Mouse (Mus musculus): ENCODE measurements around the gene Acap1.

Gene Acap1

DNA sequence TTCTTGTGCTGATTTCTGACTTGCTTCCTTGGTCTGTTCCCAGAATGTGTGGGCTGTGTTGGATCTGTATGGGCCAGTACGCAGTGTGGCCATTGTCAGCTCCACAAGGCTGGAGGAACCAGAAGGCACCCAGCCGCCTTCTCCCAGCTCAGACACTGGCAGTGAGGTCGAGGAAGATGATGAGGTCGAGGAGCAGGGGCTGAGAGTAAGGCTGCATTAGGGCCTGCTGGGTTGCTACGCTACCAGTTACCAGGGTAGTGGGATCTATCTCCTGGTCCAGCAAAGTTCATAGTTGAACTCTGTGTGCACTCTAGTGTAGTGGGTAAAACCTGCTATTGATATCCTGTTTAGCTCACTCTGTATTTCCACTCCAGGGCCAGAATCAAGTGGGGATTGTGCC lies 13.8 kb upstream of the Acap1 start:
- intact Hi-C loops (cut with DNase I), result no loop called here

DNA sequence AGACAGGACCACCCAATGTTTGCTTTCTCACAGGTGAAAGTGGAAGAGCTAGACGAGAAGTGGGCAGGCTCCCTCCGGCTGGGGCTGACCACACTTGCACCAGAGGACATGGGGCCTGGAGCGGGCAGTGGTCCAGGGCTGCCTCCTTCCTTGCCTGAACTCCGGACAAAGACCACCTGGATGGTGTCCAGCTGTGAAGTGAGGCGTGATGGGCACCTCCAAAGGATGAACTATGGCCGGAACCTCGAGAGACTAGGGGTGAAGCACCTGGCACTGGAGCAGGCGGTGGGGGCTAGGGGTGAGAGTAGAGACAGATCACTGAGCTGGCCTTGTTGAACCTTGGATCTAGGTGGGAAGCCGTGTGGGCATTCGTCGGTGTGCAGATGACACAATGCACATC lies 13.3 kb upstream of the Acap1 start:
- intact Hi-C loops (cut with DNase I), result no loop called here

DNA sequence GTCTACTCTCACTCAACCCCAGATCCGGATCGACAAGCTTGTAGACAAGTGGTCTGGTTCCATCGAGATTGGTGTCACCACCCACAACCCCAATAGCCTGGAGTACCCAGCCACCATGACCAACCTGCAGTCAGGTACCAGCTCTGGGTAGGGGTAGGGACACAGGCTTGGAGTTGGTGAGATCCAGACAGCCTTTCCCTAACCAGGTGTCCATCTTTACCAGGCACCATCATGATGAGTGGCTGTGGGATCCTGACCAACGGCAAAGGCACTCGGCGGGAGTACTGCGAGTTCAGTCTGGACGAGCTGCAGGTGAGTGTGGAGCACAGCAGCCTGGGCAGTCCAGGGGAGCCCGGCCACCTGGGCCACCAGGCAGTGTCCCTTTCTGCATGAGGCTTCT lies 9.0 kb upstream of the Acap1 start:
- intact Hi-C loops (cut with DNase I), result no loop called here

DNA sequence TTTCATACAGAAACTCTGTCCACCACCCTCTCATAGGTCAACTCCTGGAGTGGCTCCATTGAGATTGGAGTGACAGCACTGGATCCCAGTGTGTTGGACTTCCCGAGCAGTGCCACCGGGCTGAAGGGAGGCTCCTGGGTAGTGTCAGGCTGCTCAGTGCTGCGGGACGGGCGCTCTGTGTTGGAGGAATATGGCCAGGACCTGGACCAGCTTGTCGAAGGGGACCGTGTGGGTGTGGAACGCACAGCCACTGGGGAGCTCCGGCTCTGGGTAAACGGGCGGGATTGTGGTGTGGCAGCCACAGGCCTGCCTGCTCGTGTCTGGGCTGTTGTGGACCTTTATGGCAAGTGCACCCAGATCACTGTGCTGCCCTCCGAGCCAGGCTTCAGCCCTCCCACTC lies 7.6 kb upstream of the Acap1 start:
- intact Hi-C loops (cut with DNase I), result no loop called here

DNA sequence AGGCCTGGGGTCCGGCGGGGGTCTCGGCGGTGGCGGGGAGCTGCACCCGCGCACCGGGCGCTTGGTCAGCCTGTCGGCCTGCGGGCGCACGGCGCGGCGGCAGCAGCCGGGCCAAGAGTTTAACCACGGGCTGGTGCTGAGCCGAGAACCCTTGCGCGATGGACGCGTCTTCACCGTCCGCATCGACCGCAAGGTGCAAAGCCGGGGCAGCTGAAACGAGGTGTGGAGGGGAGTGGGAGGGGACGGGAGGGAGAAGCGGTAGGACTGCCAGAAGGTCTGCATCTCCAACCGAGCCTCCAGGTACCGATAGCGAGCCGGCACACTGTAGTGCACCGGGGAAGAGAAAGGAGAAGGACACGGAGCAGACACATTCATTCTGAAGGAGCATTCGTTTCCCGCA lies 6.7 kb upstream of the Acap1 start:
- intact Hi-C loops (cut with DNase I), result no loop called here

DNA sequence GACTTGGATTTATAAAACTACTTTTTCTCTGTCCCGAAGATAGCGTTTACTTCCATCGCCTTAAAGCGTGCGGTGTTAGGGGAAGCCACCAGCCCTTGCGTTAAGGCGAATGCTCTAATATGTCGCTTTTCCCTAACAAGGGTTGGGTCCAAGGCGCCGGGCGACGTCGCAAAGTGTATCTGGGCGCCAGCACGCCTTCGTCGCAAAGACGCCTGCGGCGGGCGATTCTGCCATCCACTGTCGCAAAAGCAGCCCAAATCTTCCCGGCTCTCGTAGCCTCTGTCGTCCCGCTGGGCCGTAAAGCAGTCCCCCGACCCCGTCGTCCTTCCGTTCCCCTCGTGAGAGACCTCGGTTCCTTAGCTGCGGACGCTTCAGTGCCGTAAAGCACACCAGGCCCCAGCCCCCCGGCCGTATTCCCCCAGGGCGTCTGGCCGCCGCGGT lies 6.1 kb upstream of the Acap1 start:
- intact Hi-C loops (cut with DNase I), result no loop called here

DNA sequence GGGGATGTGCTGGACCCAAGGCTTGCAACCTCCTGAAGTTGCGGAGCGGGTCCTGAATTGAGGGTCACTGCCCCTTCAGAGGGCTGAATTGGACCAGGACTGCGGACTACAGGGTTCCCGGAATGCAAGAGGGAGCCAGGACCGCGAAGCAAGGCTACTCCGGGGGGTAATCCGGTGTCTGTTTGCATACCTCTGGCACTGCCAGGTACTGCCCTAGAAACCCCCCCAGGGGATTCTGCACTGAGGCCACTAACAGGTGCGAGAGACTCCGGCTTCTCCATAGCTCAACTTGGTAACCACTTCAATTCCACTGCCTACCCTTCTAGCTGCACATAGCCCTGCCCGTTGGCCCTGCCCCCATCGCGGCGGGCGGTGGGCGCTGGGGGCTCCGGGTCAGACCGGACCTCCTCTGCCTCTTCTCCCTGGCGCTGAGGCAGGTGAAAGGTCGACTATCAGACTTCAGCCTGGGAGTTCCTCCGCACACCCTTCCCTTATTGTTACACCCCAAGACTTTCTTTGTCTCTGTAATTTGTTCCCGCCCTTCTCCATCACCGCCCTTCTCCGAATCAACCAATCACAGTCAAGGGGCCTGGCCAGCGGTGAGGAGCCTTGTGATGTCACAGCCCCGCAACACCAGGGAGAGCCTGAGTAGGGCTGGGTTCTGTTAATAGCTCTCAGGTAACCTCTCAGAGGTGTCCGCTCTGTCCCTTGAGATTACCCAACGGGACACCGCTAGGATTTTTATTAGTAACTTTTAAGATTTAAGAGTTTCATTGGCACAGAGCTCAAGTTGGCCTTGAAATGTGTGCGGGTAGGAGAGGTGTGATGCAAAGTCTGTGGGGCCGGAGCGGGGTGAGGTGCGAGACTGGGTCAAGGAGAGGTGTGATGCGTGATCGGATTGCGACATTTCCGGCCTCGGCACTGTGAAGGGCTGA lies 5.4 kb upstream of the Acap1 start, which contains the start of the genes 2810408A11Rik and Neurl4:
Gene 2810408A11Rik (minus strand): TSS at position 517 of the 935 bp plus-strand sequence.
Gene Neurl4 (plus strand): TSS at position 602 of the 935 bp plus-strand sequence.
- intact Hi-C loops (cut with DNase I), result no loop called here

DNA sequence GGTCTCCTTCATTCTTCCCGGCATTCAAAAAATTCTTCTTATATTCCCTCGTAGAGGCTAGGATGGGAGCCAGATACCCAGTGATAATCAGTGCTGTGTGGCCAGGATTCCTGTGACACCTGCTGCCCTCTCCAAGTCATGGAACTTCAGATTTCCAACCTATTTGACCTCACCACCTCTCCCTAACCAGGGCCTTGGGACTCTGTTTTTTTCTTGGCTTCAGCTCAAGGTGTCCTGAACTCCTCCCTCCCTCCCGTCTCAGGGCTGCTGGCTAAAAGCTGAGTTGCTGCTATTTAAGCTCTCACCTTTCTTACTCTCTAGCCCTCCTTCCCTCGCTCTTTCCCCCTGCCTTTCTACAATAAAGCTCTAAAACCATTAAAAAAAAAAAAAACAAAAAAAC lies 4.5 kb upstream of the Acap1 start:
- intact Hi-C loops (cut with DNase I), result no loop called here

DNA sequence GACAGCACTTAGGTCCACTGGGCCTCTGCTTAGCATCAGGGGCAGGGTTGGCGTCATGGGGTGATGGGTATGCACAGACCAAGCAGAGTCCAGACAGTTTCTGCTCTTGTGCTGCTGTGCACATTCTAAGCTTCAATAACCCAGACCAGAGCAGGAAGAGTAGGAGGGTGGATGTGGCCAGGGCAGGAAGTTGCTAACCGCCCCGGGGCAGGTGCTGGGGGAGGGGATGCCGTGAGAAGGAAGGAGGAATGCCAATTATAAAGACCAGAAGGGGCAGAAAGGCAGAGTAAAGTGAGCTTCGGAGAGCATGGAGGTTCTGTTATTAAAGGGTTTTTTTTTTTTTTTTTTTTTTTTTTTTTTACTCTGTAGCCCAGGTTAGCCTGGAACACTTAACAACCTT lies 668 bp downstream of the Acap1 start:
- intact Hi-C loops (cut with DNase I), result no loop called here

DNA sequence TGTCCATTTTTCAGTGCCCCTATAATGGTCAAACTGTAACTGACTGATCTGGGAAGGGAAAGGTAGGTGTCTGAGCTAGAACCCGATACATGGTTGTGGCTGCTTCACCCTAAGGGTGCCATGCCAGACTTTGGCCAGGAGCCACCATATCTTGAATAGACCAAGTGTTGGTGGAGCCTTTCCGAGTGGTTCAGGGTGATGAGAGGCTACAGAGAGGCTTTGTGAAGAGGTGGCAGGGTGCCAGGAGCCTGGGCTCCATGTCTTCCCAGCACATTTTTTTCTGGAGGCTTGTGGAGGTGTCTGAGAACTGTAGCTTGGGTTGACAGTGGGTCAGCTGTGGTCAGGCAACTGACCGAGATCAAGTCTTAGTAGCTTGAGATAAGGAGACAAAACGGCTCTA lies 3.9 kb downstream of the Acap1 start:
- intact Hi-C loops (cut with DNase I), result no loop called here

DNA sequence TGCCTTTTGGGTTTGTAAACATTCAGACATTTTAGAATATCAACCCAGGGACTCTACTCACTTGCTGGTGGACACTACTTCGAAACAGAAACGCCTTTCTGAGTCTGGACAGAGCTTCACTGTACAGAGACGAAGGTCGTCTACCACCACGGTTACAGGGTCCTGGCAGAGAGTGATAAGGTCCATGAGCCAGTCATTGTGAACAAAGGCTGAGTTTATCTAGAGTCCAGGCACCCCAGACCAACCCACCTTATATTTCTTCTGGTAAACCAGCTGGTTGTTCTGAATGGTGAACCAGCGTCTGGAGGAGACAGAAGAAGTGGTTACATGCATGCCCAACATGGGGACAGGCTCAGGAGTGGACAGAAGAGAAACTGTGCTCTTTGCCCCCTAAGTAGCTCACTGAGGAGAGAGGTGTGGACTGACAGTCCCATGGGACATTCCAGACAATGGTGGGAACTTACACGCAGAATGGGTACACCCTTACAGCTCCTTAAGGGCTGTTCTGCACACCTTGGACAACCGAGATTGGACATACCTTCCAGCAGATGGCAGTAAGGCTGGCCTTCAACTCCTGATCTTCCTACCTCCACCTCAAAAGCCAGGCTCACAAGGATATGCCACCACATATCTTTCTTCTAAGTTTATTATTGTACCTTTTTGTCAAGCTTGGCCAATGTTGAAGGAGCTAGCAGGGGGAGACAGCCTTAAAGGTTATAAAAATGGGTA lies 8.3 kb downstream of the Acap1 start:
- intact Hi-C loops (cut with DNase I), result no loop called here

DNA sequence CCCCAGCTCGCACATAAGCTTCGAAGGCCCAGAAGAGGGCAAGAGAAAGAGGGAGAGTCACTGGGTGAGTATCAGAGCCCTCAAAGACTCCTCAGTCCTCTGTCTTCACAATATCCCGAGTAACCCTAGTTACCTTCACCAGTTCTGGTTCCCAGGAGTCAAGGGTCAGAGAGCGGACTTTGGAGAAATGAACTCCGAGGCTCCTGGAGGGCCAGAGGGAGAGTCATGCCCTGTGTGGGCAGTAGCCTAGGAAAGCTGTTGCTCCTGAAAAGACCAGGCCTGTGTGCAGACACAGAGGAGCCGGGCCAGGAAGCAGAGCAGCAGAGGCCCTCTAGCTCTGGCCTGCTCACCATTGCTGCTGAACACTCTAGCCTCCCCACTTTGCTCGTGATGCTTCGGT lies 10.7 kb downstream of the Acap1 start:
- intact Hi-C loops (cut with DNase I), result no loop called here

DNA sequence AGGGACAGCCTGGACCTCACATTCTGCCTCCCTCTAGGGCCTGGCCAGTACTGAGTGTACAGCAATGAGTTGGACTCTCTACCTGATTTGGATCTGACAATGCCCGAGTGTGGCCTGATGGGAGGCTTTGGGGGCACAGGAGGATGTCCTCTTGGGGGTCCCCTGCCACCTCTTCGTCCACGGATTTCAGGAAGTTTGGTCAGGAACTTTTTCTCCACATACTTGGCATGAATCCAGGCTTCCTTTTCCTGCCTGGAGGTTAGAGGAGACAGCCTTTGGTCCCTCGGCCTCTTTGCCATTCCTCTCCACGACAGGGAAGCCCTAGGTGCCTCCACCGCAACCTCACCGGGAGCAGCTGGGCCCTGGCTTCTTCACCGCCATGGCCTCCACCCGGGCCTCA lies 11.1 kb downstream of the Acap1 start:
- intact Hi-C loops (cut with DNase I), result no loop called here

DNA sequence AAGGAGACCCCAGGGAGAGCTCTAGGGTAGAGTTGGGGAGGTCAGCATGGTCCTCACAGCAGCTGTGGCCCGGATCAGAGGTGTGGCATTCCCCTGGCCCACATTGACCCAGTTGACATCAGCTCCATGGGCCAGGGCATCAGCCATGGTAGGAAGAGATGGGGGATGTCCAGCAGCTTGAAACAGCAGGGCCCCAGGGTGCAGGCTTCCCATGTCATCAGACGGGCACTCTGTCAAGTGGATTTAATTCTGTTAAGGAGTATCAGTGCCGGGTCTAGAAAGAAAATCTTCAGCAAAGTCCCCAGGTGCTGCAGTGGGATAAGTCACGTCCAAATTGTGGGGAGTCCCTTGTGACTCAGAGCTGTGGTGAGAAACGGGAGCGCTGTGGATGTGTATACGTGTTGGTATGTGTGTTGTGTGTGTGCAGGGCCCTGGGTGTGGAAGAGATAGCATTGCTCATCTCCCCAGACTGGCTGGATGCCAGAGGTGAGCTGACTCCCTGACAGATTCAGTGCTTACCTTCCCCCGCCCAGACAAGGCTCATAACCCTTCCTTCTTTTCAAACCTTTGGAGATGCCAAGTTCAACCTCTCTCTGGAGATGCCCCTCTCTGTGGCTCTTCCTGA lies 11.7 kb downstream of the Acap1 start:
- intact Hi-C loops (cut with DNase I), result no loop called here

DNA sequence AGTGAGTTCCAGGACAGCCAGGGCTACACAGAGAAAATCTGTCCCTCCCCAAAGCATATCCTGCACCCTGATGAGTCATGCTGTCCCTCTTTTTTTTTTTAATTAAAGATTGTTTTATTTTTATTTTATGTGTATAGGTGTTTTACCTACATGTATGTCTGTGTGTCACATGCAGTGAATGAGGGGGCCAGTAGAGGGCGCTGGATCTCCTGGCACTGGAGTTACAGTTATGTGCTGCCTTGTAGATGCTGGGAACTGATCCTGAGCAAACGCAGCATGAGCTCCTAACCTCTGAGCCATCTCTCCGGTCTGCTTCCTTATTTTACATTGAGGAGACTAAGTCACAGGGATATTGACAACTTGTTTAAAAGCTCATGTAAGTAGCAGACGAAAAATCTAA lies 12.3 kb downstream of the Acap1 start:
- intact Hi-C loops (cut with DNase I), result no loop called here

DNA sequence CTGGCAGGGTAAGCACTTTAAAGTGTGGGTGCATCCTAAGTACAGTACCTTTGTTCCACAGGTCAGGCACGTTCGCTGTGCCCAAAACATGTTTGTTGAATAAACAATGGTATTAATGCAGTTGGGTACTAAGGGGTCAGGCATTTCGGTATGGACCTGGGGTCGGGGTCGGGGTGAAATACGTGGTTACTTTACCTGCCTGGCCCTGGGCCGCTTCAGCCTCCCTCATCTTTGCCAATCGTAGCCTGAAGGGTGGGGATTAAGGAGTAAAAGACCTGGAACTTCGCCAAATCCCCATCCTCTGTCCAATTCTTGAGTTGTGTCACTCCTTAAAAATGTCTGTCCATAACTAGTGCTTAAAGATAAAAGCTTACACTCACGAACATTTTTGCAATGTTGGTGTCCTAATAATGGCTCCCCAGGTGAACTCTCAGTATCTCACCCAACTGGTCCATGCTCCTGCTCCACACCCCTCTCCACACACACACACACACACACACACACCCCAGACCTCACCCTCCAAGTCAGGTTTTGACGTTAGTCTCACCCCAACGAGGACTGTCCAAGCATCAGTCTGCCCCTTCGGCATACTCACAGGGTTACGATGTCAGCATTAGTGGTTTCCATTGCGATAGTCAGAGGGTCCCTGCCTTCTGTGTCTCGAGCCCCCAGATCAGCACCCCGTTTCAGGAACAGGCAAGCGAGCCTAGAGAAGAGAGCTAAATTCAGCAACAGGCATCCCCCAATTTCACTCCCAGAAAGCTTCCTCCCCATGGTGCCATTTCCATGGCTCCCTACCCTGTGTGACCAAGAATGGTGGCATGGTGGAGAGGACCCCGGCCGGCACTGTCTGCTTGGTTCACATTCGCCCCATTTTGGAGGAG lies 13.3 kb downstream of the Acap1 start:
- intact Hi-C loops (cut with DNase I), result no loop called here

DNA sequence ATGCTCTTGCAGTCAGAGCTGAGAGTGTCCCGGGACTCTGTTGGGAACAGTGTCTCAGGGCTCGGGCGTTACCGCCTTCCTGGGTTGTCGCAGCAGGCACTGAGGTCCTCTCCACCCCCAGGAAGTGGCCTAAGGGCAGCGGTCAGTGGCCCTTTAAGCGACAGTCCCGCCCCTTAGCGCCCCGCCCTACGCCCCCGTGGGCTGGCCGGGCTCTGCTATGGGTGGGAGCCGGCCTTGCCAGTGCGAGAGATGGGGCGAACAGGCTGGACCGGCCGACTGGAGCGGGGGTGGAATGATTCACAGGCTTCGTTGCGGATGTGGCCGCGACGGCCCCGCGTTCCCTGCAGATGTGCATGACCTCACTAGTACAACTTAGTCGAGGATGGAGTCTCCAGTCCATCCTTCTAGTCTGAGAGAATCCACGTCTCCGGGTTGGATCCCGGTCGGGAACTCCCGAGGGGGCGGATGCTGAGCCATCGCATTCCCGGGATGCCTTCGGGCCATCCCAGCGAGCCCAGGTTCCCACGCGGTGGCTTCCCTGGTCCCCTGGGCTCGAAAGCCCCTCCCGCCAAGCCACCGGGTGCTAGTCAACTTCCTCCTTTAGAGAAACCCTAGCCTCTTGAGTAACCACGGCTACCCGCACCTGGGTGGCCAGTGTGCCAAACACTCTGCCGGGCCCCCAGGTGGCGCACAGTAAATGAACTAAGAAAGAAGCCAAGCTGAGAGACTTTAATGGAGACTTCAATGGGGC lies 14.3 kb downstream of the Acap1 start, which contains the start of gene Kctd11:
Gene Kctd11 (minus strand): TSS at position 554 of the 751 bp plus-strand sequence.
- intact Hi-C loops (cut with DNase I), result no loop called here

DNA sequence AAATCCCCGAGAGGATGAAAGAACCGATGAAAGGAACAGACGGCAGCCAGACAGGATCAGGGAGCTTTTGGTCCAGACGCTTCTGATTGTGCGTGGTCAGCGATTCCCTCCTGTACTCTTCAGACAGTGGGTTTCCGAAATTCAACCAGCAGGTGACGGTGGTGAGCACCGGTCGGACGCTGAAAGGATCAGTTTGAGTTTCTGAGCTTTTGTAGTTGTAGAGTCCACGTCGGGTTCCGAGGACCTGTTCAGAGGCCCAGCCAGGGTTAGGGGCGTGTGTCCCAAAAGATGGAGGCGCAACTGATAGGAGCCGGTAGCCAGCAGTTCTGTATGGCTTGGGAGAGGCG lies 14.9 kb downstream of the Acap1 start:
- intact Hi-C loops (cut with DNase I), result no loop called here

DNA sequence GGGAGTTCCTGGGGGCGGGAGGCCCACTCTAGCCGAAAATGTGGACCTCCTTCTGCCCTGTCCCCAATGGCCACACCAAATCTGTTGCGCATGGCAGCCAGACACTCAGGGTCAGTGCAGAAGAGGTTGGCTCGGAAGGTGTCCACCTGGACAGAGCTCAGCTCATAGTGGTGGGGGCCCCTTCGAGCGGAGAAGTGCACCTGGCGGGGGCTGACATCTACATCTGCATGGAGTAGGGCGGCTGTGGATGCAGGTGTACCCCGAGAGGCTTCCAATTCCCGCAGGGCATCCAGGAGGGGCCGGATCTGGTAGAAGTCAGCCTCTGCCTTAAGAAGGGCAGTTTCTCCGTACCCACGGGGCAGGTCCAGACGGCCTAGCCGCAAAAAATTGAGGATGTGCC lies 15.6 kb downstream of the Acap1 start:
- intact Hi-C loops (cut with DNase I), result loop anchor here (5.0 kb wide), 2 partner anchors 72 to 112 kb away; partner anchors contain the start of genes Tmem102 and Zbtb4

DNA sequence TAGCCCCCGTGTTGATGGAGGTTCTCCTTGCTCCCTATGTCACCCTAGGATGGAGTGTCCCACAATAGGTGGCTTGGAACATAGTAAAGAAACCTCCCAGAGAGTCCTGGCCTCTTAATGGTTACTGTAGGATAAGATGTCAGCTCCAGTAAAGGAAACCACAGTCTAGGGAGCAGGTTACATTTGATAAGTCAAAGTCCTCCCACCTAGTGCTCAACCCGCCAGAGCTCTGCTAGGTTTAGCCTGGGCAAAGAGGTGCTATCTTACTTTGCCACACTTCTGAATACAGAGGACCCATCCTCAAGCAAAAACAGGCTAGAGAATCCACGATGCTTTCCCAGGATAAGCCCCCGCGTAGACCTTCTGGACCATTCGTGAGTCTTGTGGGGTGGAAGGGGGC lies 16.4 kb downstream of the Acap1 start:
- intact Hi-C loops (cut with DNase I), result loop anchor here (5.0 kb wide), 2 partner anchors 72 to 112 kb away; partner anchors contain the start of genes Tmem102 and Zbtb4

All from adrenal gland (tissue).